Mouse (Mus musculus) central nervous system, embryonic 14 days (tissue): ENCODE results near the gene Art1. TPM values are rescaled to one million over a fixed set of nuclear protein-coding genes. Genes with fewer than 3 reads are reported as not detected.

Experiments used
- polyA plus RNA-seq: library from polyadenylated mRNA; depleted of rRNA; stranded (reverse); fragments of >200 nt; gene quantifications from 2 replicates; pipeline ENCODE4 v1.2.3, GENCODE M21; 2012; rRNA removed

The Art1 gene
- polyA plus RNA-seq: 0.43 and 2.9 TPM in 2 replicates

DNA sequence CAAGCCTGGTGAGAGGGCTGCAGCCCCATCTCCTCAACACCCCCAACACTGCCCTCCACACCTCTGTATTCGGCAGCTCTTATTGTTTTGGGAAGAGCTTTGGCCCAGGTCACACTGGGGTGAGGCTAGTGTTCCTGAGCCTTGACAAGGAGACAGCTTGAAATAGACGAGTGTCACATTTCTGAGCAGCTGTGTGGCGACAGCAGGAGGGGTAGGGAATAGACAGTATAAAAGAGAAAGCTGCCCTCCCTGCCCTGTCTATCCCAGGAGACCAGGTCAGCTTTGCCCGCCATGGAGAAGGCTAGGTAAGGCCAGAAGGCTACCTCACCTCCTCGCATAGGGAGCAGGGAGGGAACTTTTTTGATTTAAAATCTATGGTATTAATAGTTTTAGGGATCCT lies at the start of gene Art1:
Gene Art1, plus strand, starts transcription at position 257 of the 400 bp plus-strand sequence.

GRCm38 (mm10) chr7:102065046-102065891 lies 36.3 kb upstream of the Art1 start, which contains the start of the genes Rnf121, Xndc1 and Xntrpc:
Rnf121 (minus strand) TSS chr7:102065469.
Xndc1 (plus strand) TSS chr7:102065511.
Xntrpc (plus strand) TSS chr7:102065713.

GRCm38 (mm10) chr7:102082816-102083215 lies 18.7 kb upstream of the Art1 start, which contains the start of gene Trpc2:
Trpc2 (plus strand) TSS chr7:102083116.

GRCm38 (mm10) chr7:102109171-102109570 lies 7.6 kb downstream of the Art1 start, which contains the start of gene Art5:
Art5 (minus strand) TSS chr7:102109489.

GRCm38 (mm10) chr7:102116579-102117331 lies 15.2 kb downstream of the Art1 start, which contains the start of gene Chrna10:
Chrna10 (minus strand) TSS chr7:102116828.

Other genes with a start within 250 kb of the Art1 start
- 4.2 and 4.7 TPM in 2 replicates for gene Folr2, start 244.5 kb upstream of the Art1 start, polyA plus RNA-seq
- gene Anapc15, start 238.0 kb upstream of the Art1 start, polyA plus RNA-seq: 101 and 125 TPM in 2 replicates
- 15.2 and 17.3 TPM in 2 replicates for gene Folr1, start 231.0 kb upstream of the Art1 start, polyA plus RNA-seq
- gene Lamtor1, start 195.8 kb upstream of the Art1 start, polyA plus RNA-seq: 167 and 175 TPM in 2 replicates
- 0.22 and 0.29 TPM in 2 replicates for gene Tomt, start 195.4 kb upstream of the Art1 start, polyA plus RNA-seq
- 9.4 and 12.1 TPM in 2 replicates for gene Lrrc51, start 167.8 kb upstream of the Art1 start, polyA plus RNA-seq
- gene Numa1, start 167.6 kb upstream of the Art1 start, polyA plus RNA-seq: 84.8 and 87.9 TPM in 2 replicates
- 17.8 and 19.2 TPM in 2 replicates for gene Il18bp, start 83.1 kb upstream of the Art1 start, polyA plus RNA-seq
- gene Rnf121, start 36.3 kb upstream of the Art1 start, polyA plus RNA-seq: 84.0 and 84.5 TPM in 2 replicates
- gene Xndc1, start 36.2 kb upstream of the Art1 start, polyA plus RNA-seq: 57.8 and 59.0 TPM in 2 replicates
- 7.0 and 7.4 TPM in 2 replicates for gene Xntrpc, start 36.0 kb upstream of the Art1 start, polyA plus RNA-seq
- 3.5 and 3.9 TPM in 2 replicates for gene Trpc2, start 18.6 kb upstream of the Art1 start, polyA plus RNA-seq
- gene Art5, start 7.7 kb downstream of the Art1 start, polyA plus RNA-seq: 0.63 and 0.76 TPM in 2 replicates
- 0.03 and 0.05 TPM in 2 replicates for gene Chrna10, start 15.1 kb downstream of the Art1 start, polyA plus RNA-seq
- 21.1 and 22.0 TPM in 2 replicates for gene Nup98, start 108.4 kb downstream of the Art1 start, polyA plus RNA-seq
- gene Pgap2, start 108.5 kb downstream of the Art1 start, polyA plus RNA-seq: 46.1 and 46.4 TPM in 2 replicates
- 12.7 and 19.3 TPM in 2 replicates for gene Rhog, start 154.3 kb downstream of the Art1 start, polyA plus RNA-seq
- gene Stim1, start 166.1 kb downstream of the Art1 start, polyA plus RNA-seq: 16.5 and 23.0 TPM in 2 replicates